Mouse (Mus musculus) heart, postnatal 0 days (tissue): ENCODE data around the gene Dock7.

Experiments
- CTCF ChIP-seq: IDR thresholded peaks from 2 replicates; pipeline ENCODE4 v1.5.1; 2016; ENCODE audit warnings: antibody characterized with exemption, control low read depth, low read depth
- EP300 ChIP-seq: IDR thresholded peaks from 2 replicates; pipeline ENCODE4 v1.6.1; 2016; ENCODE audit warnings: antibody characterized with exemption, low read depth

DNA sequence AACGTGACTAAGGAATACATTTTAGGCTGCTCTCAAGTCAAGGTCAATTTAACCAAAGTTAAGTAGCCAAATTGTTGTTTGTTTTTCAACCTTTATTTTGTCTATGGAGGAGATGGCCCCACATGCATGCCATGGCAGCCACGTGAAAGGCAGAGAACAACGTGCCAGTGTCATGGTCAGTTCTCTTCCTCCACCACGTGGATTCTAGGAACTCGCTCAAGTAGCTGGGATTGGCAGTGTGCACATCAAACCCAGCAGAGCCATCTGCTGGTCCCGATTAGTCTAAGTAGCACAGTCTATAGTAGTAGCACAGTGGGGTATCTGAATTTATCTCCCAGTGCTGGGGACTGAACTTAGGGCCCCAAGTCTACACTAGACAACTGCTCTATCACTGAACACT, 51.9 kb downstream of the Dock7 start:
- TF ChIP-seq CTCF (no peak), EP300 (no peak)
